Mouse (Mus musculus) kidney, adult 8-10 months (tissue): ENCODE measurements around the gene Usp47.

ENCODE experiments used
- DNase-seq, 2 experiments: peaks; one replicate each; pipeline ENCODE4 v3.0.0; 2022

The Usp47 gene

DNA sequence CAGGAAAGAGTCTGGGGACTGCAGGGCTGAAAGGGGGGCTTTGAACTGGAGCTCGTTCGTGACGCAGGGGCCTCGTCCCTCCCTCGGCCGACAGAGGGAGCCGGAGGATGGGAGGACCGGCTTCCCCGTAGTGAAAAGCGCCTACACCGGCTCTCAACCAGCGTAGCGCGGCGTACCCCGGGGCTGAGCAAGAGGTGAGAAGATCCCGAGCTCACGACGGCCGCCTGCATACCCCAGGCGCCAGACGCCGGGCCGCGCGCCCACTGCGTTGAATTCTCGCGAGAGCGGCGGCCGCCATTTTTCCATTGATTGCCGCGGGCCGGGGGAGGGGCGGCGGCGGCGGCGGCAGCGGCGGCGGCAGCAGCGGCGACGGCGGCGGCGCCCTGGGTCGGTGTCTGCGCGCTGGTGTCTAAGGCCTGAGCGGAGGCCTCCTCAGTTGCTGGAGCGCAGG lies at the start of gene Usp47:
TSS of gene Usp47 (plus strand) at position 355 of the 451 bp plus-strand sequence.
- DNase-seq, result peak; percentile 65 to 78

DNA sequence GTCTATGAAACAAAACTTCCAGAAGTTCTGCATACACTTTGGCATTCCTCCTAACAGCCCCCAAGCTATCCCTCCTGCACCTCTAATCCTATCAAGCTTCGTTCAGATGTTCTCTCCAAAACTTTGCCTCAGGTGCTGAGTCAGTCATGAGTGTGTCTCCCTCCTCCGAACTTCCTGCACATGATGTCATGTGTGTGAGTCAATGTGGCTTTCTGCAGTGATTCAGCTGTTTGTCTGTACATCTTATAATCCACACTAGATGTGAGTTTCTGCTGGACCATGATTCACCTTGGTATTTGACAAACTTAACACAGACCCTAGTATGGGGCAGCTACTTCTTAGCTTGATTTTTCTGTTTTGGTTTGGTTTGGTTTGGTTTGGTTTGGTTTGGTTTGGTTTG lies 46.9 kb upstream of the Usp47 start:
- DNase-seq, result no peak

DNA sequence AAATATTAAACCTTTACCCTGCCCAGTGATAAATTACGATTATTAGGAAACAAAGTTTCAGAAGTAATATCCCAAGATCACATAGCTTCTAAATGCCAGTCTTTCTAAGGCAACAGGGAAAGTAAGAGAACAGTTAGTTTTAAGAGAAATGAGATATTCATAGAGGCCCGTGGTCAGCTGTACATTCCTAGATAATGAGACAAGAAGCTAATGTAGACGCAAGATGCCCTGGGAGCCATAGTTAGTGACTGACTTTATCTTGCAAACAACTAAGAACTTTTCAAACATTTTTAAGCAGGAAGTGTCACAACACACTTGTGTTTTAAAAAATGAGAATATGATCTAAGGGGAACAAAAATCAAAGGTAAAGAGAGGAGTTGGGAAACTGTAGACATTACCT lies 45.4 kb upstream of the Usp47 start:
- no peak for DNase-seq

DNA sequence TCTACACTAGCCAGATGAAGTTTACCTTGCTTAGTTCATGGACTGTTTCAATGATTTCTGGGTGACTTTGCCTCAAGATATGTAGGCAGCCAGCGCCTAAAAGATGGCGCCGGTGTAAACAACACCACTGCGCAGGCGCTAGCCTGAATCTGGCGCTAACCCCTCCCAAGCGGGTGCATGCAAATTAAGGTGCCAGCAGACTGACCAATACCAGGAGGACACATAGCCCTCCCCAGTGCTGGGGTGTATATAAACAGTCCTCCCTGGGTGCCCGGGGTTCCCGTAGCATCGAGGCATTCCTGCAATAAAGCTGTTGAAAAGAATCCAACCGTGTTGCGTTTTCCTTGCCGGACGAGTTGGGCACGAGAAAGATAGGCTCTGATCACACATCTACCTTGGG lies 41.0 kb upstream of the Usp47 start:
- DNase-seq, result no peak

DNA sequence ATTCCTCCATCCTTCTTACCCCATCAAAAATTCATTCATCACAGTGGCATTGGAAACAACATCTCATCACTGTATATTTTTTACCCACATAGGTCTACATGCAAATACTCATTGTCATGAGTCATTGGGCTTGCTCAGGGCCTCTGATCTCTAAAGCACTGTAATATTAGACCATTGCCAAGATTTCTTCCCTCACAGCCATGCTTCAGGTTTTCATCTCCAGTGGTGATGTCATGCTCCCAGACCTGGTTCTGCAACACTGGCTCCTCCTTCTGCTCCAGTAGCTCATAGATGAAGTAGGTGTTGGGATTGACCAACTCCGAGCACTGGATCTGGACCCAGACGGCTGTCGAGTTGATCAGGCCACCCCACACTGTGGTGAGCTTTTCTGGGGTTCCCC lies 38.8 kb upstream of the Usp47 start:
- no peak for DNase-seq

DNA sequence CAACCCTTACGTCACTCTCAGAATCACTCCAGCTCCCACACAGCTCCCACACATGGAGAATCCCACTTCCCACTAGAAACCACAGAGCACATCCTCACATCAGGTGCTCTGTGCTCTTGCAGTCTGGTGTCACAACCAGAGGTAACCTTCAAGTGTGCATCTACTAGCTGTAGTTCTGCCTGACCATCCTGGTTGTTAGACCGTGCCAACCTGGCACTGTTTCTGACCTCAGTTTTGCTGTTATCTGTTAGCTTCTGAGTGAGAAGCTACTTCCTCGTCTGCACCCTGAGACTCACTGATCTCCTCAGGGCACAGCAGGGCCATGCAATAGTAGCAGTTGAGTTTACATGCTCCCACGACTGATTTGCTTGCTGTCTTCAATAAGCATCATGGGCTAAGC lies 38.0 kb upstream of the Usp47 start:
- no peak for DNase-seq

DNA sequence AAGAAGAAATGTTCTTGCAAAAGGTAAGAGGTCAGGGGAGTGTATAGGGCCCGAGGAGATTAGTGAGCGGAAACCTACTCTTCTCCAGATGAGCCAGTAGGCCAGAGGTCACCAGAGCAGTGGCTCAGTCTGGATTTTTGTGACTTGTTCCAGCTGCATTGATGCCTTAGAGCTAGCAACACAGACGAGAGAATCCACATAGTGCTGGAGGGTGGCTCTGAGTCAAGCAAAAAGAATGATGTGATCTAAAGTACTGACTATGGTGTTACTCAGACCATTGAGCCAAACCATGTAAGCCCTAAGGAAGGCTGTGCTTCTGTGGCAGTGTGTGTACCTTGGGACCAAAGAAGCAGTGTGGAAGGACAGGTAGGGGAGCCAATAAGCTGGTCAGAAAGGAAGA lies 36.4 kb upstream of the Usp47 start:
- DNase-seq, result no peak

DNA sequence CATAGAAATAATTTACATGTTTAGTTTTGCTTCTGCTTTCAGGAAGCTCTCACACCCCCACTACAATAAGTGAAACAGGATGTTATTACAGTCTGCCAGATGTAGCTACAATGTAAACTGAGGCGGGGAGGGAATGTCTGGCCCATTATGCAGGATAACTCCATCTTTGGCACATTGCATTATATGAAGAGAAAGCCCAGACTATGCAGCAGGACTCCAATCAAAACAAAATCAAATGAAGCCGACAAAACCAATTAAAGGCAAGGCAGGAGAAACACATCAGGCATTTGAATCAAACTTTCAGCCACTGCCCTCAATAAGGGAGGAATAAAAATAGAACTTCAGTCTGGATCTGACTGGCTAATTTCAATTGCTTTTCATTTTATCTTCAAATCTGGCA lies 25.9 kb upstream of the Usp47 start:
- no peak for DNase-seq

DNA sequence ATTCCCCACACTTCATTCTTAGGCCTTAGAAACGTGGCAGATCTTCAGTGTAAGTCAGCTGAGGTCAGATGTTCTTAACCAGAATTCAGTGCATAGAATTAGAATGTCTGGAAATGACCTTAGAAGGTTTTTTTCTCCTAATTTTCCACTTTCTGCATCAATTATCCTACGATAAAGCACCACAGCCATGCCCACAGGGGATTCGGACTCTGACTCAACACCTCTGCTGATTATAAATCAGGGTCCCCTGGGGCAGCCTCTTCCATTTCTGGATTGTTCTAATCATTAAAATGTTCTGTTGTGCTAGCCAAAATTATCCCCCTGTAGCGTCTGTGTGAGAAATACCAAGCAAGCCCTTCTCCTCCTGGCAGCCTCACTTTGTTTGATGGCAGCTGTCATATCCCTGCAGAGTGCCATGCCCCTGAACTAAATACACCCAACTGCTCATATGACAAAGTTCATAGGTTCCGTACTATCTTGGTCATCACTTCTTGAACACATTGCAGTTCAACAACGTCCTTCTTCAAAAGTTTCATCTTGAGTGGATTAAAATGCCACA lies 24.8 kb upstream of the Usp47 start:
- no peak for DNase-seq

DNA sequence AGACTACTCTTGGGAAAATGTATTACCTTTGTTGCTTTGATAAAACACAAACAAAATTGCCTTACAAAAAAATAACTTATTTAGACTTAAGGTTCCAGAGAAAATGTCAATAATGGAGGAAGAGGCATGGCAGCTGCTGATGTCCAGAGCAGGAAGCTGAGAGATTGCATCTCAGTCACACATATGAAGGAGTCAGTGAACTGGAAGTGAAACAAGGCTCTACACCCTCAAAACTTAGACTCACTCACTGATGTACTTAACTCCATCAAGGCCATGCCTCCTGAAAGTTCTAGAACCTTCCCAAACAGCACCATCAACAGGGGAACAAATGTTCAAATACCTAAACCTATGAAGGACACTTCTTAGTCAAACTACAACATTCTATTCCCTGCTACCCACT lies 23.9 kb upstream of the Usp47 start:
- no peak for DNase-seq

DNA sequence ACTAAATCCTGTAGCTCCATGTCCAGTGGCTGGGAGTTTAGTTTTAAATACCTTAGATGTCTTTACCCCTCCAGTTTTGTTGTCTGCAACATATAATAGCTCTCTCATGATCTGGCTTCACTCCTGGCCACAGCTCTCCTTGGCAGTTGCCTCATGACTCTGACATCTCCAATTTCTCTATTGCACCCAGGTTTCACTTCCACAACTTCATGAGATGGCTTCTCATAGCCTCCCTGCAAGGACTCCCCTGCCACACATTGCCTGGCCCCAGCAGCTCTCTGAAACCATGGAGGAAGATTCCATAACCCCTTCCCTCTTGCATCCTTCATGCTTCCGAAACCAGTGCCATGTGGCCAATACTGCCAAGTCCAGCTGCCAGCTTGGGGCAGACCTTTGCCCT lies 23.1 kb upstream of the Usp47 start:
- DNase-seq, result no peak

DNA sequence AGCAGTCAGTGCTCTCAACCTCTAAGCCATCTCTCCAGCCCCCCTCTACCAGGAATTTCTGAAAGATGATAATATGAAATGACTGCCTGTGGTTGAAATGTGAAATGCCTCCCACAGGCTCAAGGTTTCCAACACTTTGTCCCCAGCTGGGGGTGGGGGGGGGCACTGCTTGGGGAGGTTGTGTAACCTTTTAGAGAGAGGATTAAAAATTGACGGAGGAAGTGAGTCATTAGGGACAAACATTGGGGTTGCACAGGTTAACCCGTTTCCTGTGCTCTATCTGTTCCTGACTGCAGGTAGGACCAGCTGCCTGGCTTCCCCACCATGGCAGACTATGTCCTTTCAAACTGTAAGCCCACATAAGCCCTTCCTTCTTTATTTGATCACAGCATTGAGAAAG lies 12.8 kb upstream of the Usp47 start:
- DNase-seq, result no peak

DNA sequence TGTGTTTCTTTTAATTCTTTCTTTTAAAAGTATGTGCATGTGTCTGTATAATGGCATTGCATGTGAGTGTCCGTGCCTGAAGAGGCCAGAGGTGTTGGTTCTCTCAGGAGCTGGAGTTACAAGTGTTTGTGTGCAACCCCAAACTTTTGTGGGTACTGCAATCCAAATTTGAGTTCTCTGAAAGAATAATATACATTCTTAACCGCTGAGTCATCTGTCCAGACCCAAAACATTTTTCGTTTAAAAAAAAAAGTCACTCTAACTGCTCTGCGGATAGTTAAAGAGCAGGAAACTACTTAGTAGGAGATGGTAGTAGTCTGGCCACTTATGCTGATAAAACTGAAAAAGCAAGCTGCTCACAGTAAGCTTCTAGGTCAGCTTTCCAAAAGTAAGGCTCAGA lies 12.3 kb upstream of the Usp47 start:
- no peak for DNase-seq

DNA sequence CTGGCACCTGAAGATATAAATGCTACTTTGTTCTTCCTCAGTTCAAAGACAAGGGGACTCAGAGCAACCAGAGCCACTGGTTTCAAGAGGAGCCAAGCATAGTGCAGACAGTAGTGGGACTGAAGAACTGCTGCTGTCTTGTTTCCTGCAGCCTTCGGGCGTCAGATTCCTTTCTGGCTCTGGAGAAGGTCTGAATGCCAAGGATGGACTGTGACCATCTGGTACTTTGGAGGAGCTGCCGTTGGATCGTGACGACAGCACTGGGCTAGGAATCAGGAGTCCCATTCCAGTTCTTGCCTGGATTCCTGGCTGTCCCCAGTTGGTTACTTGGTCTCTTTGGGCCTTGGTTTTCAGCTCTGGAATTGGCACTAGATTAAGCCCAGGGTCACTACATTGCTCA lies 11.2 kb upstream of the Usp47 start:
- DNase-seq, result peak in 1 of 2 experiments; percentile 3

DNA sequence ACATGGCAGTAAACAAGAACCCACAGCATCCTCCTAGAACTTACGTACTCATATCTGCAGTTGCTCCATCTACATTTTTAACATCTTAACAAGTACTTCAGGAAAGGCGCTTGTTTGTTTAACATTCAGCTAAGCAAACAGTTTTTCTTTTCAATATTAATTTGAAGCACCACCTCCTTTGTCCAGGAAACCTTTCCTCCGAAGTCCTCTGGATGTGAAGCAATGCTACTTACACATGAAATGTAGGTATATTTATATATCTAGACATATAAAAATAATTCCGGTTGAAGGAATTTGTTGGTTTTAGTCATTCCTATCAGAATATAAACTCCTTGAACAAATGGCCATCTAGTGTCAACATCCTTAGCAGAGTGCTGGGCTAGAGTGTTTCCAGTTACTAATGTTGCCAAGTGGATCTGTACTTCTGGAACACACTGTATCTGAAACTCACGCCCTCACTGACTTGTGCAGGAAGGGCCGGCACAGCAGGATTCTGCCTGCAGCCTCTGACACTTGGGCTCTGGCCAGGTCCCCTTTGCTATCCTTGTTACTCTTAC lies 10.6 kb upstream of the Usp47 start:
- no peak for DNase-seq

DNA sequence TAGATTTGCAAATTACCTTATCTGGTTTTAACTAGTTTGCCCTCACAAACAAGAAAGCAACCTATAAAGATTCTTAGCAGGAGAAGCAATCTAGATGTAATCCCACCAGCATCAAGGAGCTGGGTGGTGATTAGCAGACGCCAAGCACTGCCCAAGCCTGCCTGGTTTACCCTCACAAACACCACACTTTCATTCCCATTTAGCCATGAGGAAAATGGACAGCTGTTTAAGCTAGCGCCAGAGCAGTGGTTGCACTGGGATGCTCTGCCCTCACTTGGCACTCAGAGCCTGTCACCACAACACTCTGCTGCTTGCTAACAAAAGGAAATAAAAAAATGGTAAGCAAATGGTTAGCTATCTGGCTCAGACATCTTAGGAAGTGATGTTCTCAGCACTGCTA lies 9.2 kb upstream of the Usp47 start:
- no peak for DNase-seq

DNA sequence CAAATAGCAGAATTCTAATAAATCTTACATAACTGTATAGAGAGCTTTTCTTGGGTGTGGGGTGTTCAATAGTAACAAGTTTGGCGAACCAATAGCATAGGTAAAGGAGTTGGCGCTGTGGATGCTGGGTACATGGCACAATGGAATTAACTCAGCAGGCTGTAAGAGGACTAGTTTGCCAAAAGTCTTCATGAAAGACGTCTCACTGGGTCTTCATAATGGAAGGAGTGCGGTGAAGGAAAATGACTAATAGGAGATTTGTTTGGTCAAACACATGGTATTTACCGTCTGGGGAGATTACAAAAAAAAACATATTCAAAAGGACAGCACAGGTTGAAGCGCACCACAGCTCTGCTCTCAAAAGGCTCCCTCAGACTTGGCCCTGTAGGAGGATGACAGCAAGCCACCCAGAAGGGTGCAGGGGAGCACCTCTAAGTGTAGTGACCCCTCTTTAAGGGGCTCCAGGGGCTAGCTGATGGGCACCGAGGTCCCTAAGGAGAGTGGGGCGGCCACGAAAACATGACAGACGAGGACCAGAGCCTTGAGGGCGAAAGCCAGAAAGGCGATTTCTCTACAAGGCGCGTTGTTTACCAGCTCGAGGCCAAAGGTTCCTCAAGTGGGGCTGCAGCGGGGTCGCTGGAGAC lies 676 bp upstream of the Usp47 start:
- no peak for DNase-seq

DNA sequence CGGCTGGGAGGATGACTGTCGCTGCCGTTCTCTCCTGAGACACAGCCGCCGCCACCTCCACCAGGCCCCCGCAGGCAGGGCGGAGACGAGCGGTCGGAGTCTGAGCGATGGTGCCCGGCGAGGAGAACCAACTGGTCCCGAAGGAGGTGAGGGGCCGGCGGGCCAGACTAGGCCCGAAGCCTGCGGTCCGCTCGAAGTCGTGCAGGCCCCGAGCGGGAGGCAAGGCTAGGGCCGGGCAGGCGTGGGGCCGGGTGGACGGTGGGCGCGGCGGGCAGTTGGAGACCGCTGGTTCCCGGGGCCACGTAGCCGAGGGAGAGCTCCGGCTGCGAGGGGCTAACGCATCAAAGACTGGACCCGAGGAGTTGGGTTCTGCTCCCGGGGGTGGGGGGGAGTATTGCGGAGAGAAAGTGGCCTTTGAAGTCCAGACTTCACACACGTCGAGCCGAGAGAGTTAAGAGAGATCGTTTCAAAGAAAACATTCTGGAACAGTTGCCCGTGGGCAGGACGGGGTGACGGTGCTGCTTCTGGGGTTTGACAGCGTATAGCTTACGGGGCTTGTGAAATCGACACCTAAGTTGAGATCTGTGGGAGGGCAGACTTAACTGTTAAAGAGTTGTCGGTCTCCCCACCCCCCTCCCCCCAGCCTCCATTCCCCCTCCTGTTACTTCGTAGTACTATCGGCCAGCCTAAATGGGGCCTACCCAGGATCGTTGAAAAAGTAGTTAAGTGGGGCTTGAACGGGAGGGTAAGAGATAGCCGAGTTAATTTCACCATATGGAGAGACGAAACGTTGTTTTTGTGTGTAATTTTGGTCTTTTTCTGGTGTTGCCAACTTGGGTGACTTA lies 519 bp downstream of the Usp47 start:
- peak; percentile 28 to 31 for DNase-seq

DNA sequence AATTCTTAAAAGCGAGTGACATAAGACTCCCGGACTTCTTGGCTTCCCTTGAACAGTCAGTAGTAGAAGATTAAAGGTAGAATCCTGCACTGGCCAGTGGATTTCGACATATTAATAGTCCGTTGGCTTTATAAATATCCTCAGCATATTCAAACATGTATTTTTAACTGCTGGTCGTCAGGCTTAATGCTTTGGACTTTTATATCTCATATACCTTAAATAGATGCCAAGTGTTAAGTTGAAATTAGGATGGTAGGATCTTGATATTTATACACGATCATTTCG lies 1.1 kb downstream of the Usp47 start:
- DNase-seq, result no peak

DNA sequence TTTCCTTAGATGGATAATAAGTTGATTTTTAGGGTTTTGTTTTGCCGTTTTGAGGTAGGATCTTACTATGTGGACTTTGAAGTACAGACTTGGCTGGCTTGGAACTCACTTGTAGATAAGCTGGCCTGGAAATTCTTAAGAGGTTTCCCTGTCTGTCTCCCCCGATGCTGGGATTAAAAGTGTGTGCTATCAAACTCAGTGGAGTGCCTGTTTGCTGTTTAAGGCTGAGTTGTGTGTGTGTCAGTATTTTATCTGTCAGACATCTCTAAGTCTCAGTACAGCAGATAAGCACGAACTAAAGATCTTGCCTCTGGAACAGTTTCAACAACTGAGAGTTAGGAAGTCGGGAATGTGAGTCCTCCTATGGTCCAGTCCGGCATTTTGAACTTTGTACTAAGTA lies 1.6 kb downstream of the Usp47 start:
- peak; percentile 5 to 20 for DNase-seq

DNA sequence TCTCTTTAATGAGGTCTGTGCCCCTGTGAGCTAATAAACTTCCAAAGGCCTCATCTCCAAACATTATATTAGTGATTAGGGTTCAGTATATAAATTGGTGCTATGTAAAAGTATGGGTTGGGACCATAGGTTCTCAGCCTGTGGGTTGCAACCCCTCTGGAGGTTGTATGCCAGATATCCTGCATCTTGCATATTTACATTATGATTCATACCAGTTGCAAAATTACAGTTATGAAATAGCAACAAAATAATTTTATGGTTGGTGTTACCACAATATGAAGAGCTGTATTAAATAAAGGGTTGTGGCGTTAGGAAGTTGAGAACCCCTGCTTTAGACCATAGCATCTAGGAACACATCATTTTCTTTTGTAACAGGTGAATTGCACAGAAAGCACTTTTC lies 7.3 kb downstream of the Usp47 start:
- no peak for DNase-seq

DNA sequence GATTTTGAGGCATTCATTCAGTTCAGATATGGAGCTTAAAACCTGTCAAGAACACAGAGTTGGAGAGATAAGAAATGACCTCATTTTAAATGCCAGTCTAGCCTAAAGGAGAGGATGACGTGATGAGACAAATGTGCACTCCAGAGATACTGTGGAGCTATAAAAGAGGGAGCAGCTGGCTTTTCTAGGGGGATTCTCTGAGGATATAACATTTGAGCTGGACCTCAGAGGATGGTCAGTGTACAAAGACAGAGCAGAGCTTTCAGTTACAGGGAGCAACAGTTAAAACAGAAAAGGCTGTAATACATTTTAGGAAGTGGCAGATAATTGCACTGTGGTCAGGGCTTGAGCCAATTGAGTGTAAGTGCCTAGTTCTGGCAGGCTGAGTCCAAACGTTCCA lies 12.5 kb downstream of the Usp47 start:
- no peak for DNase-seq

DNA sequence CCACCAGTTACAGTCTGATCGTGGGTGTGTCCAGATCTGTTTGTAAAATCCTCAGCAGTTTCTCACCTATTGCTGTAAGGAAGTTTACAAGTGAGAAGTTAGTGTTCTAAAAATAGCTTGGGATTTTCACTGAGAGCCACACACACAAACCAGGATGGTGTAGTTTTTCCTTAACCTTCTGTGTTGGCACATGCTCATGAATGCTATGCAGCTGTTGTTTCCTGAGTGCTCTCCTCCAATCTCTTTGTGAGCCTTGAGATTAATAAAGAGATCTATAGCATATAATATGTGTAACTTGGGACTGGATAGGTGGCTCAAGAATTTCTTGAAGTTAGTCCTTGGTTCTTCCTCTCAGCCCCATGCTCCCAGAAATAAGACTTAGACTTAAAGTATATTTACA lies 13.3 kb downstream of the Usp47 start:
- no peak for DNase-seq

DNA sequence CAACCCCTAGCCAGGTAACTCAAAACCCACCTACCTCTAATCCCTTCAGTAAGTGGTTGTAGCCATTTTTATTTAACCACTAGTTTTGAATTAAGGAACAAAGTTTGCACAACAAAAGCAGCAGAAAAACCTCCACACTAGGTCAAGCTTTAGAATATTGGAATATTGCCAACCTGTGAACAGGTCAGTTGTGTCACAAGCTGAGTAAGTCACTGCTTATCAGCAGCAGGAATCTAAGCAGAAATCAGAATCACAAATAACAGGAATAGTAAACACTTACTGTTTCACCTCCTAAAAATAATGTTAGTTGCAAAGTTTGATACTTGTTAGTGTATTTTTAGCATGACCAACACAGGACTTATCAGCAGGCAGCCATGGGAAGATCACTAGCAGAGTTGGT lies 17.0 kb downstream of the Usp47 start:
- DNase-seq, result no peak
